Mouse (Mus musculus): Measurements from ENCODE around the gene Hmg20a.

DNA sequence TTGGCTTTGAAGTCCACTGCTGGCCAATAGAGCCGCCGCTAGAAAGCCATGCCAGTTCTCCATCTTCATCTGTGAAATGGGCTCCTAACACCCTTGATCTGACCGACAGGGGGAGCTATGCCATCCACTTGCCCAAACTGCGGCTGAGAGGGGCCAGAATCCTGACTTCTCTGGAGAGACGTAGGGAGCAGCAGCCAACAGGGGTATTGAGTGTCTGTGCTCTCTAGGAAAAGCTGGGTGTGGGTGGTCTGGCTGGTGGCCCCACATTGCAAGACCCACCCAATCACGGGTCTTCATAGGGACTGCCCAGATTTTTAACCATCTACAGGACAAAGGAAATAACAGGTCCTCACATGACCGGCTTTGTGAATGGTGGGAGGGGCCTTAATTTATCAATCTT lies 116.3 kb downstream of the Hmg20a start:
- TF ChIP-seq CTCF (IDR thresholded peaks at IDR 0.05; ENCODE audit: borderline replicate concordance, control insufficient read depth, extremely low read depth, insufficient read depth, low read length, poor library complexity) (no peak), POLR2A (IDR thresholded peaks at IDR 0.05; ENCODE audit: control insufficient read depth, extremely low read depth, insufficient read depth, low read length, poor library complexity) (no peak)

Measured in thymus, adult 2 months (tissue).